In the genomic region with DNA sequence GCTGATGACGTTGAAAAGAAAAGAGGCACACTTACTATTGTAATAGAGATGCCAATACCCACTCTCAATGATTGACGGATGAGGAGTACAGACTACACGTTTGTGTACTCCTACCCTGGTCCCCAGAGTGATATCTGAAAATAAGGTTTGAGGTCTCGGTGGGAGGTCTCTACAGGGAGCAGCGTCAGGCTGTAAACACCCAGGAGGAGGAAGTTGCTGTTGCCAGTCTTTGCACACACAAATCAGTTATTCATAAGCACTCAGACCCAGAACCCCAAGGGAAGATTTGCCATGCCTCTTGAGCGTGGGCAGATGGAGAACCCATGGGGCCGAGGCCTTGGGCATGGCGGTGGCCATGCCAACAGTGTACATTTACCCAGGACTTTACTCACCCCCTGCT, we compare ENCODE assay signal across 23 mouse cellular contexts. TPM values are rescaled to one million over a fixed set of nuclear protein-coding genes. Genes with fewer than 3 reads are reported as not detected.
DNase-seq lines count a peak whose midpoint lies in the region; ATAC-seq and TF ChIP-seq lines count a peak whose summit lies in the region.
"Had no signal": no experiment of that assay in that cellular context is flagged by ENCODE, and none has a peak within 500 bp of the region (broad histone marks: within the 10 kb centered on the region; RNA-seq: fewer than 3 reads in every experiment).

No protein-coding gene starts in this region.

- TF ChIP-seq RAD21 in CH12.LX (IDR thresholded peaks at IDR 0.05; ENCODE audit: low read depth, low read length), result no peak

- no peaks in the 10 kb centered on the region for H3K27me3 ChIP-seq in heart, postnatal 0 days (ENCODE audit: control insufficient read depth, insufficient read depth, low read length)
- H3K27me3 ChIP-seq in heart, embryonic 10.5 days (ENCODE audit: insufficient read depth, poor library complexity, severe bottlenecking), result no peaks in the 10 kb centered on the region
- H3K27me3 ChIP-seq in midbrain, embryonic 16.5 days (ENCODE audit: control insufficient read depth, insufficient read depth, low read depth, low read length), result no peaks in the 10 kb centered on the region
- no peaks in the 10 kb centered on the region for H3K27me3 ChIP-seq in midbrain, embryonic 10.5 days (ENCODE audit: low read depth, poor library complexity, severe bottlenecking)
- H3K27me3 ChIP-seq in thymus, adult 2 months (ENCODE audit: control insufficient read depth, insufficient read depth, low read length), result no peaks in the 10 kb centered on the region
- no peaks in the 10 kb centered on the region for H3K27me3 ChIP-seq in CH12.LX (replicated peaks)
- H3K27me3 ChIP-seq: embryonic facial prominence, embryonic 12.5 days; forebrain, embryonic 13.5 days; heart, embryonic 13.5 days; hindbrain, embryonic 12.5 days had no signal

- DNase-seq in heart, postnatal 0 days (ENCODE audit: low spot score), result peak; percentile 3
- DNase-seq in heart, embryonic 10.5 days (ENCODE audit: low spot score), result no peak
- no peak for DNase-seq in midbrain, embryonic 10.5 days (ENCODE audit: low spot score)
- peak; percentile 5 for DNase-seq in thymus, adult 2 months
- DNase-seq in thymus, adult 18-20 months, result no peak
- peak; percentile 15 for DNase-seq in CH12.LX (ENCODE audit: extremely low read depth)
- no peak for DNase-seq in adrenal gland, postnatal 36 days
- DNase-seq: adrenal gland, adult 8-10 months; cerebellum, adult 11 months; cerebellum, adult 8-10 months; cerebellum, postnatal 14 days; embryo, embryonic 11 days; forebrain, postnatal 0 days; gastrocnemius, adult 2 months; gastrocnemius, postnatal 25 days; heart, postnatal 10 days; heart, postnatal 4 days had no signal

- dilution Hi-C loops in CH12.LX (cut with MboI; ENCODE audit: extremely low pct_ligation_motif_present, extremely low pct_unique_long_range_greater_than_20kb, low sequenced_read_pairs), result no loop called here

- H3K27ac ChIP-seq in heart, postnatal 0 days (ENCODE audit: low read depth), result no peak overlapping the region
- H3K27ac ChIP-seq in heart, embryonic 10.5 days, result no peak overlapping the region
- 0 out of 2 replicates have a peak overlapping the region, but pooled peaks have one; percentile 28 for H3K27ac ChIP-seq in midbrain, embryonic 16.5 days (ENCODE audit: low read length)
- H3K27ac ChIP-seq in midbrain, embryonic 10.5 days (replicated peaks), result no peak overlapping the region
- H3K27ac ChIP-seq in thymus, adult 2 months (ENCODE audit: control insufficient read depth, insufficient read depth, low read length), result no peak overlapping the region
- no peak overlapping the region for H3K27ac ChIP-seq in CH12.LX (ENCODE audit: insufficient read depth, low read depth)
- H3K27ac ChIP-seq: embryonic facial prominence, embryonic 12.5 days; forebrain, embryonic 13.5 days; gastrocnemius, adult 2 months; heart, embryonic 13.5 days; hindbrain, embryonic 12.5 days had no signal

- in situ Hi-C loops in CH12.LX (cut with MboI; ENCODE audit: low pct_ligation_motif_present, low pct_unique_long_range_greater_than_20kb, low sequenced_read_pairs), result no loop called here

- no peaks in the 10 kb centered on the region for H3K9me3 ChIP-seq in heart, postnatal 0 days (replicated peaks; ENCODE audit: control insufficient read depth, low read length)
- no peaks in the 10 kb centered on the region for H3K9me3 ChIP-seq in heart, embryonic 10.5 days
- H3K9me3 ChIP-seq in midbrain, embryonic 16.5 days (replicated peaks; ENCODE audit: control insufficient read depth, low read length, poor library complexity, severe bottlenecking), result no peaks in the 10 kb centered on the region
- H3K9me3 ChIP-seq in midbrain, embryonic 10.5 days (replicated peaks), result no peaks in the 10 kb centered on the region
- no peaks in the 10 kb centered on the region for H3K9me3 ChIP-seq in CH12.LX (replicated peaks; ENCODE audit: low read length)
- H3K9me3 ChIP-seq: embryonic facial prominence, embryonic 12.5 days; forebrain, embryonic 13.5 days; heart, embryonic 13.5 days; hindbrain, embryonic 12.5 days had no signal

- no peaks in the 10 kb centered on the region for H3K4me1 ChIP-seq in heart, postnatal 0 days (ENCODE audit: control insufficient read depth, insufficient read depth)
- H3K4me1 ChIP-seq in heart, embryonic 10.5 days, result peaks cover 24% of the 10 kb centered on the region
- no peaks in the 10 kb centered on the region; the same call in 1 of the 2 replicates for H3K4me1 ChIP-seq in midbrain, embryonic 16.5 days (ENCODE audit: control insufficient read depth, insufficient read depth, low read length)
- H3K4me1 ChIP-seq in midbrain, embryonic 10.5 days, result peaks cover 9% of the 10 kb centered on the region
- no peaks in the 10 kb centered on the region for H3K4me1 ChIP-seq in thymus, adult 2 months (replicated peaks; ENCODE audit: control insufficient read depth, insufficient read depth, low read length)
- peaks cover 0 to 17% of the 10 kb centered on the region in 2 experiments; a peak in 2 of 4 replicates for H3K4me1 ChIP-seq in CH12.LX (ENCODE audit: control insufficient read depth in 1 of 2, insufficient read depth in 2 of 2)
- H3K4me1 ChIP-seq: embryonic facial prominence, embryonic 12.5 days; forebrain, embryonic 13.5 days; hindbrain, embryonic 12.5 days had no signal

- TF ChIP-seq POLR2A in thymus, adult 2 months (IDR thresholded peaks at IDR 0.05; ENCODE audit: control insufficient read depth, extremely low read depth, insufficient read depth, low read length, poor library complexity), result no peak
- no peak for TF ChIP-seq POLR2A in CH12.LX (IDR thresholded peaks at IDR 0.05; ENCODE audit: low read depth, low read length)

- no peak overlapping the region for H3K9ac ChIP-seq in heart, postnatal 0 days (replicated peaks; ENCODE audit: low read depth, low read length)
- no peak overlapping the region for H3K9ac ChIP-seq in midbrain, embryonic 16.5 days (ENCODE audit: low read depth, low read length)
- H3K9ac ChIP-seq in CH12.LX (ENCODE audit: insufficient read depth, low read depth), result no peak overlapping the region
- H3K9ac ChIP-seq: embryonic facial prominence, embryonic 12.5 days; forebrain, embryonic 13.5 days; forebrain, postnatal 0 days; heart, embryonic 13.5 days; hindbrain, embryonic 12.5 days had no signal

- 72% methylated on average over 8 of the region's 8 CpGs for WGBS in heart, postnatal 0 days
- WGBS in heart, embryonic 10.5 days, result 68% methylated on average over 8 of the region's 8 CpGs
- WGBS in midbrain, embryonic 16.5 days, result 51% methylated on average over 8 of the region's 8 CpGs
- 62% methylated on average over 8 of the region's 8 CpGs for WGBS in midbrain, embryonic 10.5 days
- WGBS in thymus, adult 2 months, result 76% methylated on average over 8 of the region's 8 CpGs

- H3K79me2 ChIP-seq in CH12.LX (replicated peaks; ENCODE audit: control insufficient read depth, extremely low read depth, insufficient read depth, poor library complexity, severe bottlenecking), result no peaks in the 10 kb centered on the region

- no peaks in the 10 kb centered on the region for H3K36me3 ChIP-seq in heart, postnatal 0 days (replicated peaks; ENCODE audit: control insufficient read depth, insufficient read depth, low read length)
- no peaks in the 10 kb centered on the region for H3K36me3 ChIP-seq in heart, embryonic 10.5 days
- no peaks in the 10 kb centered on the region for H3K36me3 ChIP-seq in midbrain, embryonic 16.5 days (ENCODE audit: control insufficient read depth, insufficient read depth, low read length)
- no peaks in the 10 kb centered on the region for H3K36me3 ChIP-seq in midbrain, embryonic 10.5 days
- H3K36me3 ChIP-seq in thymus, adult 2 months (ENCODE audit: control insufficient read depth, insufficient read depth, low read length), result no peaks in the 10 kb centered on the region
- H3K36me3 ChIP-seq in CH12.LX (replicated peaks in 1 of 2; ENCODE audit: control insufficient read depth in 1 of 2, insufficient read depth in 1 of 2, low read length in 1 of 2), result peaks cover 0 to 3% of the 10 kb centered on the region in 2 experiments
- H3K36me3 ChIP-seq: embryonic facial prominence, embryonic 12.5 days; heart, embryonic 13.5 days; hindbrain, embryonic 12.5 days had no signal

- no peak overlapping the region for H3K4me2 ChIP-seq in heart, postnatal 0 days (ENCODE audit: low read depth, low read length)
- H3K4me2 ChIP-seq in midbrain, embryonic 16.5 days (ENCODE audit: low read length), result no peak overlapping the region
- no peak overlapping the region for H3K4me2 ChIP-seq in CH12.LX (ENCODE audit: insufficient read depth, low read depth, poor library complexity, severe bottlenecking)
- H3K4me2 ChIP-seq: embryonic facial prominence, embryonic 12.5 days; forebrain, embryonic 13.5 days; heart, embryonic 13.5 days; hindbrain, embryonic 12.5 days had no signal

- no peak for TF ChIP-seq EP300 in heart, postnatal 0 days (IDR thresholded peaks at IDR 0.05; ENCODE audit: low read depth)
- TF ChIP-seq EP300 in CH12.LX (IDR thresholded peaks at IDR 0.05; ENCODE audit: low read length), result no peak

- no peak for TF ChIP-seq CTCF in heart, postnatal 0 days (IDR thresholded peaks at IDR 0.05; ENCODE audit: low read depth)
- no peak for TF ChIP-seq CTCF in thymus, adult 2 months (IDR thresholded peaks at IDR 0.05; ENCODE audit: borderline replicate concordance, control insufficient read depth, extremely low read depth, insufficient read depth, low read length, poor library complexity)
- no peak for TF ChIP-seq CTCF in CH12.LX (conservative IDR thresholded peaks at IDR 0.05 in 1 of 2, IDR thresholded peaks at IDR 0.05 in 1 of 2; ENCODE audit: low read depth in 2 of 2, low read length in 2 of 2)

- H3K4me3 ChIP-seq in heart, postnatal 0 days (ENCODE audit: low read depth, low read length), result no peak overlapping the region
- no peak overlapping the region for H3K4me3 ChIP-seq in heart, embryonic 10.5 days
- H3K4me3 ChIP-seq in midbrain, embryonic 16.5 days (ENCODE audit: low read depth, low read length), result no peak overlapping the region
- H3K4me3 ChIP-seq in midbrain, embryonic 10.5 days, result no peak overlapping the region
- no peak overlapping the region for H3K4me3 ChIP-seq in thymus, adult 2 months (ENCODE audit: control insufficient read depth, insufficient read depth, low read length)
- no peak overlapping the region for H3K4me3 ChIP-seq in CH12.LX (replicated peaks in 1 of 3; ENCODE audit: low read depth in 2 of 3, low read length in 2 of 3, poor library complexity in 1 of 3)
- H3K4me3 ChIP-seq: embryonic facial prominence, embryonic 12.5 days; forebrain, embryonic 13.5 days; gastrocnemius, adult 2 months; heart, embryonic 13.5 days; hindbrain, embryonic 12.5 days had no signal

- ATAC-seq in heart, postnatal 0 days (ENCODE audit: insufficient read depth, low read depth), result no peak
- no peak for ATAC-seq in midbrain, embryonic 16.5 days
- ATAC-seq: forebrain, embryonic 13.5 days; forebrain, postnatal 0 days; hindbrain, embryonic 16.5 days had no signal

RNA-seq across cellular contexts. Expression of a gene that starts 56.2 kb away (rescaled TPM):
- 13.5 and 14.9 TPM in 2 replicates for total RNA-seq in heart, postnatal 0 days (2014; rRNA removed; ENCODE audit: low replicate concordance)
- 19.4 and 24.5 TPM in 2 replicates for polyA plus RNA-seq in heart, postnatal 0 days (2015; fragmentation: Nextera tagmentation; extraction: Ambion mirVana)
- 36.9 and 42.1 TPM in 2 replicates for polyA plus RNA-seq in heart, embryonic 10.5 days (2016; fragmentation: Nextera tagmentation; extraction: Ambion mirVana)
- polyA plus RNA-seq in midbrain, embryonic 16.5 days (2015; fragmentation: Nextera tagmentation; extraction: Ambion mirVana), result 30.7 and 34.1 TPM in 2 replicates
- polyA plus RNA-seq in midbrain, embryonic 10.5 days (2016; fragmentation: Nextera tagmentation; extraction: Ambion mirVana), result 56.6 and 60.8 TPM in 2 replicates
- 35.3 and 37.3 TPM in 2 replicates for polyA plus RNA-seq in thymus, adult 2 months (2012; rRNA removed)
- total RNA-seq in CH12.LX (2012; rRNA removed) (11.8 and 15.6 TPM in 2 replicates), CH12.LX (2014; rRNA removed) (16.4 and 16.5 TPM in 2 replicates)
- 30.6 and 33.1 TPM in 2 replicates for polyA plus RNA-seq in CH12.LX (2012; ENCODE audit: insufficient read length, low read depth)
- 10 to 100 TPM; 29.2 to 37.1 TPM for total RNA-seq in adrenal gland, postnatal 36 days (2021)

RNA-seq across cellular contexts. Expression of a gene that starts 56.3 kb away (rescaled TPM):
- 13.3 and 23.2 TPM in 2 replicates for total RNA-seq in heart, postnatal 0 days (2014; rRNA removed; ENCODE audit: low replicate concordance)
- polyA plus RNA-seq in heart, postnatal 0 days (2015; fragmentation: Nextera tagmentation; extraction: Ambion mirVana), result 12.5 and 13.2 TPM in 2 replicates
- 30.5 and 35.1 TPM in 2 replicates for polyA plus RNA-seq in heart, embryonic 10.5 days (2016; fragmentation: Nextera tagmentation; extraction: Ambion mirVana)
- 17.2 and 20.2 TPM in 2 replicates for polyA plus RNA-seq in midbrain, embryonic 16.5 days (2015; fragmentation: Nextera tagmentation; extraction: Ambion mirVana)
- 41.6 and 43.4 TPM in 2 replicates for polyA plus RNA-seq in midbrain, embryonic 10.5 days (2016; fragmentation: Nextera tagmentation; extraction: Ambion mirVana)
- polyA plus RNA-seq in thymus, adult 2 months (2012; rRNA removed), result 37.6 and 41.9 TPM in 2 replicates
- 26.3 and 27.2 TPM in 2 replicates for total RNA-seq in CH12.LX (2012; rRNA removed)
- total RNA-seq in CH12.LX (2014; rRNA removed), result 18.0 and 19.8 TPM in 2 replicates
- polyA plus RNA-seq in CH12.LX (2012; ENCODE audit: insufficient read length, low read depth), result 19.7 and 22.5 TPM in 2 replicates
- 10 to 100 TPM; 19.8 to 23.1 TPM for total RNA-seq in adrenal gland, postnatal 36 days (2021)

Comparison
In these comparisons a context has a peak if more than half of its experiments do, and no peak if none do; other contexts are left out.
1. DNase-seq: peak in heart, postnatal 0 days (single experiment), thymus, adult 2 months (single experiment) and CH12.LX (single experiment); none in heart, embryonic 10.5 days (single experiment), midbrain, embryonic 10.5 days (single experiment), thymus, adult 18-20 months (0 of 2) and adrenal gland, postnatal 36 days (0 of 2).